Mouse (Mus musculus) gastrocnemius, adult 8-10 months (tissue): Measurements from ENCODE around the gene Mars. TPM values are rescaled to one million over a fixed set of nuclear protein-coding genes. Genes with fewer than 3 reads are reported as not detected.
"Not testable (repeated sequence)": the region's sequence is repeated elsewhere in the genome, so short reads cannot be mapped to it uniquely, and the experiment has no call there.

Experiments
- DNase-seq, 2 experiments: peaks; one replicate each; pipeline ENCODE4 v3.0.0; 2022; ENCODE audit warnings: low spot score in 2 of 2
- total RNA-seq, 4 experiments: library from RNA; stranded (reverse); gene quantifications; 2 replicates each; pipeline ENCODE4 v1.2.4; 2022

The Mars gene
- total RNA-seq, 4 experiments from 2014 or later, result 59.2 to 76.6 (median 66.0) TPM

DNA sequence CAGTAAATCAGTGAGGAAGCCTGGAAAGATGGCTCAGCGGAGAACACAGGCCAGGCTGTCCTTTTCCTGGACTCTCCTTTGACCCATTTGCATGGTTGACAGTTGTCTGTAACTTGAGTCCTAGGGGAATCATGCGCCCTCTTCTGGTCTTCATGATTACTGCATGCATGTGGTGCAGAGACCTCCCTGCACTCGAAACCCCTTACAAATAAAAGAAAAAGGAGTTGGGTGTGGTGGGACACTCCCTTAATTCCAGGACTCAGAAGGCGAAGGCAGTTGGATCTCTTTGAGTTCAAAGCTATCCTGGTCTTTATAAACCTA lies 730 bp upstream of the Mars start:
- DNase-seq, result peak; percentile 78 to 80

GRCm38 (mm10) chr10:127310523-127311475 lies 787 bp downstream of the Mars start:
- DNase-seq, result no peak

DNA sequence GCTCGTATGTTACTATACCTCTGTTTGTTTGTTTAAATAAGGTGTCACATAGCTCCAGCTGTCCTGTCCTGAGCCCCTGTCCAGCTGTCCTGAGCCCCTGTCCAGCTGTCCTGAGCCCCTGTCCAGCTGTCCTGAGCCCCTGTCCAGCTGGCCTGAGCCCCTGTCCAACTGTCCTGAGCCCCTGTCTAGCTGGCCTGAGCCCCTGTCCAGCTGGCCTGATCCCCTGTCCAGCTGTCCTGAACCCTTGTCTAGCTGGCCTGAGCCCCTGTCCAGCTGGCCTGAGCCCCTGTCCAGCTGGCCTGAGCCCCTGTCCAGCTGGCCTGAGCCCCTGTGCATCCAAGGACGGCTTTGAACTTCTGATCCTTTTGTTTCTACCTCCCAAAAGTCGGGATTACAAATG lies 2.4 kb downstream of the Mars start:
- not testable (repeated sequence) for DNase-seq

- no peak for DNase-seq
Measured at GRCm38 (mm10) chr10:127303136-127303535, 8.4 kb downstream of the Mars start.

- no peak for DNase-seq
Measured at GRCm38 (mm10) chr10:127300361-127300760, 11.2 kb downstream of the Mars start.

DNA sequence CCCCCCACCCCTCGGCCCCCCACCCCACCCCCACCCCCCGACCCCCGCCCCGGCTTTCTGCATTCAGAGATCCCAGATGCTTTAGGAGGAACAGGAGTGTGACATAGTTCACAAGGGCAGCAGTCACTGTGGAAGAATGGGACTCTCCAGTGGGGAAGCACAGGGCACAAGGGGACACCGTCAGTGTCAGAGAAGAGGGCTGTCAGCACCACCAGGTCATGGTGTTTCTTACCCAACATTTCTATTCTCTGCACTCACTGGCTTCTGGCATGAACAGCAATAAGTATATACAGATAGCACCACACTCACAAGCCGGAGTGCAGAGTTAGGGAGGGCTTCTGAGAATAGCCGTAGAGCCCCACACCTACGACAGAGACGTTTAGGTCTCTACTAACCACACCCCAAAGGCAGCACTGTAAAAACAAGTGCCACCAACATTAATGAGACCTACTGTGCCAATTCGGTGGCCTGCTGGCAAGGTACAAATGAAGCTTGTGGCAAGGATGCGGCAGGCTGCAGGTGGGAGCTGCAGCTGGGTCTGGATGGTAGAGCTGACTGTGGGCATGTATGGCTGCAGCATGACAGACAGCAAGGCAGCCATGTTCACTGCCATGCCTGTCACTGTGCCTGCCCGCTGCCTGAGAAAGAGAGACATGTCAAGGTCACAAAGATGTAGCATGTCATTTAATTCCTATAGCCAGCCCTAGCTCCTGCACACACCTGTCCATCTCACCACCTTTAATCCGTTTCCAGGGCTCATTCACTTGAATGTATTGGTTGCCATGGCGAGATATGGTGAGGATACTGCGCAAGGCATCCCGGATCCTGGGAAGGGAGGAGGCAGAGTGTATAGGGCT lies 14.3 kb downstream of the Mars start:
- DNase-seq, result no peak

DNA sequence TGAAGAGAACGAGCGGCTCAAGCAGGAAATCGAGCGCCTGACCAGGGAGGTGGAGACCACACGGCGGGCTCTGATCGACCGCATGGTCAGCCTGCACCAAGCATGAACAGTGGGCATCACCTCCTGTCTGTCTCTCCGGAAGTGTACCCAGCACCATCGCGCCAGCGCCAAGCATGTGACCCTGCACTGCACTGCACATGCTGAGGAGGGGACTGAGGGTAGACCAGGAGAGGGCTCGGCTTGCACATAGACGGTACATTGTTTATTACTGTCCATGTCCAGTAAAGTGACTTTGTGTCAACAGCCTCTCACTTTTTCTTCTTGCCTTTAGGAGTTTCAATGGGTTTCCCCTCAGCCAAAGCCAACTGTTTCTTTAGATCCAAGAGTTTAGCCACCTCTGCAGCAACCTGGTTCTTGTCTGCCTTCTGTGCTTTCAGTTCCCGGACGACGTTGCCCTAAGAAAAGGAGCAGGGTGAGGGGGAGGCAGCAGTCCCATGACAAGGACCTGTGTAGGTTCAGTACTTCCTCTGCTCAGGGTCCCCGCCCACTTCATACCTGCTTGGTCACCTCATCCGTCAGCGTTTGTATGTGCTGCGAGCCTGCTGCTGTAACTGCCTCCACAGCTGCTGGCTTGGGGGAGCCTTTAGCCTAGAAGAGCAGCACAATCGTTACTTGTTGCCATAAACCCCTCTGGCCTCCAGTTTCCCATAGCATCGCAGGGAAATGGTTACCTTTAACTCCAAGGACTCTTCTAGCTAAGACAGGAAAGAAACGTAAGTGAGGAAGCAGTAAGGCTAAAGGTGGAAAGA lies 15.4 kb downstream of the Mars start:
- DNase-seq, result no peak

DNA sequence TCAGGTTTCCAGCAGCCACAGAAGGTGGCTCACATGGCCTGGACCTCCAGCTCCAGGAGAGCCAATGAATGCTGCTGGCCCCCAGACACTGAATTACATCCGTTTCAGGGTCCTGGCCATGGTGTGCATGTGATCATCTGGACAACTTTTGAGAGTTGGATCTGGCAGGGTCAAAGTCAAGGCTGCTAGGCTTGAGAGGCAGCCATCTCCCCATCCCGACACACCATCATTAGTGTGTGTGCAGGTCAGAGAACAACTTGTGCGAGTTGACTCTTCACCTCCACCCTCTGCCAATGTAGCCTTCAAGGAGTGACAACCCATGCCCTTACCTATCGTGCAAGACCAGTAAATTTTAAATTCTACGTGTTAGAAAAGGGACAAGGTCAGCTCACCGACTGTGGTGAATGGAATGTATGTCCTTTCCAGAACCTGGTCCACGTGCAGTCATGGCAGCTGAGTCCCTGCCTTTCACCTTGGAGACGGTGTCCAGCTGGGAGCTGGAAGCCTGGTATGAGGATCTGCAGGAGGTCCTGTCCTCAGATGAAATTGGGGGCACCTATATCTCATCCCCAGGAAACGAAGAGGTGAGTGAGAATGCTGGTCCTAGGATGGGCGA lies 16.6 kb downstream of the Mars start:
- no peak for DNase-seq

- no peak for DNase-seq
Measured at GRCm38 (mm10) chr10:127293590-127294113, 17.9 kb downstream of the Mars start.

DNA sequence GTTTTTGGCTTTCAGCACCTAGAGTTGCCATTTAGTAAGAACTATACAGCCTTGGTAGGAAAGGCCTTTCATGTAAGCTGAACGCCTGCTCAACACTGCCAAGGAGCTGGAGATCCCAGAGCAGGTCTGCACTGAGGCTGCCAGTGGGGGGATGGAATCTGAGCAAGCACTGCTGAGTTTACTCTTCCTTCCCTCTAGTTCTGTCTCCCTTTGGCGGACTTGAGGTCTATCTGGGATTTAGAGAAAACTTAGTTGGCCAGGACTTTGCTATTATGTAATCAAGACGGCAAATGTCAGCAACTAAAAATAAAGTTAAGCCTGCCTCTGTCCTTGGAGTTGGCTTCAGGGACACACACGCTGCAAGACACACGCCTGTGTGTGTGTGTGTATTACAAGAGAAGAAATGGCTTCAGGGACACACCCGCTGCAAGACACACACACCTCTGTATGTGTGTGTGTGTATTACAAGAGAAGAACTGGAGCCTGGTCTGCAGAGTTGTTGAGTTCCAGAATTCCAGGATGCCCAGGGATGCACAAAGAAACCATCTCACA lies 18.5 kb downstream of the Mars start:
- peak; percentile 45 to 60 for DNase-seq

DNA sequence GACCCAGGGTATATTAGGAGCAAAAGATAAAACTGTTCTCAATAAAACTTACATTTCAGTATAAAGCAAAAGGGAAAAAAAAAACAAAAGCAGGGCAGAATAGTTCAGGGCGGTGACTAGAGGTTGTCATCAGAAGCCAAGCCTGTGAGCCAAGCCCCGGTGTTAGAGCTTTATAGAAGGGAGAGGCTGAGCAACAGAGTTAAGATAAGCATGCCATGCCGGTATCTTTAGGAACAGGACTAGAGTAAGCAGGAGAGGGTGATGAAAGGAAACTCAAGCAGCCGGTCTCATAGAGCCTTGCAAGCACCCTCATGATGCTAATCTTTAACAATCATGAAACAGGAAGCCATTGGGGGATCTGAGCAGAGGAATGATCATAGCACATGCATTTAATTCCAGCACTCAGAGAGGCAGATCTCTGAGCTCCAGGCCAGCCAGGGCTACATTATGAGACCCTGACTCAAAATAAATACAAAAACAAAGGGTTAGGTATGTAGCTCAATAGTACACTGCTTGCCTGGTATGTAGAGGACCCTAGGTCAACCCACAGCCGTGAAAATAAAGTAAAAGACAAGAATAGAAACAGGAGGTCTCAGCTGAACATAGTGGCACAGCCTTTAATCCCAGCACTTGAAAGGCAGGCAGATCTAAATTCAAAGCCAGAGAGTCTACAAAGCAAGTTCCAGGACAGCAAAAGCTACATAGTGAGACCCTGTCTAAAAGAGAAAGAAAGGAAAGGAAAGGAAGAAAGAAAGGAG lies 19.5 kb downstream of the Mars start:
- DNase-seq, result no peak

- peak in 1 of 2 experiments; percentile 53 for DNase-seq
Measured at GRCm38 (mm10) chr10:127290930-127291880, 20.4 kb downstream of the Mars start.

- DNase-seq, result peak; percentile 100
Measured at GRCm38 (mm10) chr10:127290307-127290929, 21.2 kb downstream of the Mars start.

- peak; percentile 54 to 70 for DNase-seq
Measured at GRCm38 (mm10) chr10:127289573-127290191, 21.9 kb downstream of the Mars start.

GRCm38 (mm10) chr10:127288800-127289572 lies 22.6 kb downstream of the Mars start, which contains the start of gene Mbd6:
Gene Mbd6, minus strand, starts transcription at chr10:127289018.
- DNase-seq, result peak; percentile 85 to 88

DNA sequence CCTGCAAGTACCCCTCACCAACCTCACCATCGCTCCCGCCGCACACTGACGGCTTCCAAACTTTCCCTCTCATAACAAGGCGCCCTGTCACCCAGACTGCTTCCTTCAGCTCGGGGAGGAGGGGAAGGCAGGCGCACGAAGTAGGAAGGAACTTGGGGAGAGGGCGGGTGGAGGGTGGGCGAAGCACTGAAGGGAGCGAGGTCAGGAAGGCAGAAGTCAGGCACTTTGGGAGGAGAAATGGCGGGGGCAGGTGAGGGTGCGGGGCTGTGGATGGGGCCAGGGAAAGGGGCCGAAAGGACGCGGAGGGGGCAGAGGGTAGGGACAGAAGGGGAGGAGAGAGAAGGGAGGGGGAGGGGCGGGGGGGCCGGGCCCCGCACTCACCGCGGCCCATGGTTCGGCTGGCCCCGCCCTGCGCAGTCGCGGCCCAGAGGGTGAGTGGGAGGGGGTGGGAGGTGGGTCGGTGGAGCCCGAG lies 23.2 kb downstream of the Mars start:
- DNase-seq, result no peak

DNA sequence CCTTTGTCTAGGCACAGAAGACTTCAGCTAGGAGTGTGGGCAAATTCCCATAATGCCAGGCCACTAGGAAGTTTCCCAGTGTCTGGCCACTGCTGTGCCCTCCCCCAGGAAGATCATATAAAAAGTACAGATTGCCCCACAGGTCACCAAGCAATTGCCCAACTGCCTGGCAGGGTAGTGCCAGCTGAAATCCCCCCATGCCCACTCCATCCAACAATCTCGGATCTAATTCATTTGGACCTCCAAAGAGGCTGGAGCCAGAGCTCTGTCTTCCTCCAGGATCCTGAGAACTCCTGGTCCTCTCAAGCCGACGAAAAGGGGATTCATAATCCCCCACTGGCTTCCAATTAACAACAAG lies 23.7 kb downstream of the Mars start:
- no peak for DNase-seq
